Mouse (Mus musculus) lung, embryonic 14.5 days (tissue): Measurements from ENCODE around the gene Gm28048. TPM values are rescaled to one million over a fixed set of nuclear protein-coding genes. Genes with fewer than 3 reads are reported as not detected.
A peak's percentile ranks its signal among the peaks of the same experiment; 100 is the strongest.

Experiments
- ATAC-seq: fragments of 200-750 bp; cut with Nextera tagmentation; 2 replicates; pipeline ENCODE4 v1.8.0; 2017; ENCODE audit warnings: mild to moderate bottlenecking, moderate TSS enrichment, moderate library complexity; ENCODE audit not compliant: insufficient read depth
- DNase-seq: peaks from one replicate; pipeline ENCODE4 v3.0.0-alpha.2; 2015
- H3K27ac ChIP-seq: fragments of 300-500 bp; sonication (generic); 2 replicates; pipeline ENCODE4 v1.5.1; 2014; ENCODE audit warnings: low read depth, mild to moderate bottlenecking, moderate library complexity
- H3K27me3 ChIP-seq: fragments of 300-500 bp; sonication (generic); 2 replicates; pipeline ENCODE4 v1.6.1; 2014; ENCODE audit warnings: low read length, control low read depth; ENCODE audit not compliant: insufficient read depth
- H3K36me3 ChIP-seq: fragments of 300-500 bp; sonication (generic); 2 replicates; pipeline ENCODE4 v1.6.1; 2014; ENCODE audit warnings: control low read depth; ENCODE audit not compliant: insufficient read depth
- H3K4me1 ChIP-seq: fragments of 300-500 bp; sonication (generic); 2 replicates; pipeline ENCODE4 v1.6.1; 2014; ENCODE audit warnings: antibody characterized with exemption, control low read depth; ENCODE audit not compliant: insufficient read depth
- H3K4me2 ChIP-seq: fragments of 300-500 bp; sonication (generic); 2 replicates; pipeline ENCODE4 v1.6.1; 2014; ENCODE audit warnings: mild to moderate bottlenecking
- H3K4me3 ChIP-seq: fragments of 300-500 bp; sonication (generic); 2 replicates; pipeline ENCODE4 v1.5.1; 2014; ENCODE audit warnings: low read depth, low read length
- H3K9ac ChIP-seq: fragments of 300-500 bp; sonication (generic); 2 replicates; pipeline ENCODE4 v1.6.1; 2014
- H3K9me3 ChIP-seq: fragments of 300-500 bp; sonication (generic); 2 replicates; pipeline ENCODE4 v1.6.1; 2016; ENCODE audit warnings: low read depth, low read length, control low read depth
- CTCF ChIP-seq: IDR thresholded peaks from 2 replicates; pipeline ENCODE4 v1.5.1; 2016; ENCODE audit warnings: antibody characterized with exemption, low read depth
- WGBS: fragments of 180-500 bp; shearing (Covaris S2); extraction: QIAGEN DNeasy Blood & Tissue Kit; methylation state at CpG from one replicate; pipeline ENCODE4 v1.1.7; 2014; 5-methylcytosine and 5-hydroxymethylcytosine counted together
- polyA plus RNA-seq: library from polyadenylated mRNA; unstranded; fragments of >200 nt; fragmentation: Nextera tagmentation; extraction: Ambion mirVana; gene quantifications from 2 replicates; pipeline ENCODE4 v1.2.1, GENCODE M21; 2014

Gm28048 gene
- polyA plus RNA-seq, 1 experiment from 2014 or later = 15.3 TPM

DNA sequence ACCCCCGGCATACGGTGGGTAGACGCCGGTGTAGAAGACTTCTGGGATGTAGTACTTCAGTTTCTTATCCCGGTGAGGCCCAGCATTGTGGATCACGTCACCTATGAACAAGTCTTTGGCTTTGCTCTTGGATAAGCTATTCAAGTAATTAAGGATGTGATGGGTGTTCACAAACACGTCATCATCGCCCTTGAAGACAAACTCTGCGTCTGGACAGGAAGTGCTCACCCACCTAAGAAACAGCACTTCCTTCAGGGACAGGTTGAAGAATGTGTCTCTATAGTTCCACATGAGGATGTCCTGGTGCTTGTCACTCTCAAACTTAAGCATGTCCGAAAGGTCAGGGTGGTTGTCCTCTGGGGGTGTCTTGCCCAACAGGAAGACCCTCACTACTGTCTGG, 145.6 kb downstream of the Gm28048 start:
- Histone ChIP-seq H3K27ac (no peak overlapping the region), H3K9me3 (no peaks in the 10 kb centered on the region), H3K4me3 (no peak overlapping the region), H3K36me3 (peaks cover 6% of the 10 kb centered on the region; the same call in 1 of the 2 replicates), H3K4me1 (no peaks in the 10 kb centered on the region), H3K9ac (no peak overlapping the region), H3K4me2 (no peak overlapping the region), H3K27me3 (no peaks in the 10 kb centered on the region)
- no peak for TF ChIP-seq CTCF
- ATAC-seq = no peak
- no peak for DNase-seq
- 87% methylated on average over 10 of the region's 10 CpGs for WGBS

DNA sequence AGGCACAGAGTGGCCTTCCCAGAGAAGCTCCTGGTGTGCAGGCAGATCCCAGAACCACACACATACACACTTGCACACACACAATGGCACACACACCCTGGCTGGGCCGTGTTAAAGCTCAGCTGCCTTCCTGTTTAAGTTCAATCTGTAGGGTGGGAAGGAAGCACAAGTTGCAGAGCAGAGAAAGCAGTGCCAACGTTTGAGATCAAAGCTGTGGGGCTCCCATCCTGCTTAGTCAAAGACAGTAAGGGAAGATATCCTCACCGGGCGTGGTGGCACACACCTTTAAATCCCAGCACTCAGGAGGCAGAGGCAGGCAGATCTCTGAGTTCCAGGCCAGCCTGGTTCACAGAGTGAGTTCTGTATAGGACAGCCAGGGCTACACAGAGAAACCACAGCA, 149.3 kb downstream of the Gm28048 start:
- Histone ChIP-seq H3K36me3 (peaks cover 6% of the 10 kb centered on the region; the same call in 1 of the 2 replicates), H3K4me2 (no peak overlapping the region), H3K27me3 (no peaks in the 10 kb centered on the region), H3K9ac (no peak overlapping the region), H3K9me3 (no peaks in the 10 kb centered on the region), H3K4me3 (no peak overlapping the region), H3K4me1 (no peaks in the 10 kb centered on the region), H3K27ac (no peak overlapping the region)
- 67% methylated on average over 4 of the region's 4 CpGs for WGBS
- no peak for ATAC-seq
- no peak for DNase-seq
- TF ChIP-seq CTCF = no peak

DNA sequence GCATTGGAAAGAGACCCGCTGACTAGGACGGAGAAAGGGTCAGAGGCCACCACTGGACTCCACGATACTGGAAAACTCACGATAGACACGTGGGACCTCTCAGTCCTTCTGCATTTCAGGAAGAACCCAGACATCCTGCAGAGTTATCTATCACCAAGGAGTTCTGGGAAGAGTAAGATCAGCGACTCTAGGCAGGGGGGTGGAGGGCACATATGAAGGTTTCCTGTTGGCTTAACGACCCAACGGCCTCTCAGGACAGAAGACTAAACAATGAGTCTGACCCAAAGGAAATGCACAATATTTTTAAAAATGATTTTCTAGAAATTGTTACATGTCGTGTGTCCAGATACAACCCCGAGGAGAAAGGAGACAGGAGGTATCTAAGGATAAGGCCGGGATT, 150.0 kb downstream of the Gm28048 start:
- H3K4me3 ChIP-seq = no peak overlapping the region
- H3K27me3 ChIP-seq = no peaks in the 10 kb centered on the region
- 77% methylated on average over 11 of the region's 11 CpGs for WGBS
- no peak for DNase-seq
- ATAC-seq = no peak
- H3K36me3 ChIP-seq = peaks cover 6% of the 10 kb centered on the region; the same call in 1 of the 2 replicates
- no peak overlapping the region for H3K4me2 ChIP-seq
- no peak overlapping the region for H3K27ac ChIP-seq
- no peak for TF ChIP-seq CTCF
- no peak overlapping the region for H3K9ac ChIP-seq
- H3K9me3 ChIP-seq = no peaks in the 10 kb centered on the region
- H3K4me1 ChIP-seq = no peaks in the 10 kb centered on the region

DNA sequence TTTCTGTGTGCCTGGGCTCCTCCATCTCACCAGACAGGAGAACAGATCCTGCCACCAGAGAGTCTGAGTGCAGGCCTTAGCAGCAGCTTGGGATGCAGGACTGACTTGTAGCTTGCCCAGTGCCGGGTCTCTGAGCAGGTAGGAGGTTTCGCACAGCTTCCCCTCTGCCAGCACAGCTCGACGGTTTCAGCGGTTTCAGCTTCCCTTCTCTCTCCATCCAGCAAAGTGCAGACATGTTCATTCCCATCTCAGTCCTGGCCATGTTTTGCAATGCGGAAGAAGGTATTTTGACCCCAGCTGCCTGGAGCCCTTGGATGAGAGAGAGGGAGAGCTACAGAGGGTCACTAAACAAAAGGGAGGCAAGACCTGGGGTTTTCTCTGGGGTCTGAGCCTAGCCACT, 151.2 kb downstream of the Gm28048 start:
- no peak for TF ChIP-seq CTCF
- H3K27me3 ChIP-seq = no peaks in the 10 kb centered on the region
- no peak overlapping the region for H3K9ac ChIP-seq
- H3K9me3 ChIP-seq = no peaks in the 10 kb centered on the region
- WGBS = 71% methylated on average over 6 of the region's 6 CpGs
- peaks cover 6% of the 10 kb centered on the region; the same call in 1 of the 2 replicates for H3K36me3 ChIP-seq
- H3K4me2 ChIP-seq = no peak overlapping the region
- ATAC-seq (no peak; the same call in 1 of the 2 replicates), DNase-seq (no peak)
- no peak overlapping the region for H3K27ac ChIP-seq
- H3K4me1 ChIP-seq = no peaks in the 10 kb centered on the region
- no peak overlapping the region for H3K4me3 ChIP-seq

DNA sequence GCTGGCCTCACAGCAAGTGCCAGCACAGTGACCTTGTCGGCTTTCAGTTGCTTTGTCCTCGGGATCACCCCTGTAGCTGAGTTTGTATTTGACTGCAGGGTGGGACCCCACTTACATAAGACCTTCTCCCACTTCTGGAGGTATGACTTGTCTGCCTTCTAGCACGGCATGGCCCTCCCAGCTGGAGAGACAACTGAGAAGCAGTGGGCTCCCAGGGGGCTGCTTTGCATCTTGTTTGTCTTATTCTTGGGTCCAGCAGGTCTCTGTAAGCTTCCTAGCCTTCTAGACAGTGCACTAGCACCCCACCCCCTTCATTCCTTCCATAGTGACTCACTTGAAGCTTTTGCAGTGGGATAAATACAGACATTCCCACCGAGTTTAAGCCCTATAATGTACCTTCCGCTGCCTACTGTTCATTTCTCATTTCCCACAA, 151.7 kb downstream of the Gm28048 start:
- TF ChIP-seq CTCF = no peak
- Histone ChIP-seq H3K9ac (no peak overlapping the region), H3K27me3 (no peaks in the 10 kb centered on the region), H3K27ac (0 out of 2 replicates have a peak overlapping the region, but pooled peaks have one; percentile 20), H3K4me2 (no peak overlapping the region), H3K4me3 (no peak overlapping the region), H3K36me3 (peaks cover 6% of the 10 kb centered on the region; the same call in 1 of the 2 replicates), H3K9me3 (no peaks in the 10 kb centered on the region), H3K4me1 (no peaks in the 10 kb centered on the region)
- 50% methylated on average over 5 of the region's 5 CpGs for WGBS
- DNase-seq (no peak), ATAC-seq (no peak)

DNA sequence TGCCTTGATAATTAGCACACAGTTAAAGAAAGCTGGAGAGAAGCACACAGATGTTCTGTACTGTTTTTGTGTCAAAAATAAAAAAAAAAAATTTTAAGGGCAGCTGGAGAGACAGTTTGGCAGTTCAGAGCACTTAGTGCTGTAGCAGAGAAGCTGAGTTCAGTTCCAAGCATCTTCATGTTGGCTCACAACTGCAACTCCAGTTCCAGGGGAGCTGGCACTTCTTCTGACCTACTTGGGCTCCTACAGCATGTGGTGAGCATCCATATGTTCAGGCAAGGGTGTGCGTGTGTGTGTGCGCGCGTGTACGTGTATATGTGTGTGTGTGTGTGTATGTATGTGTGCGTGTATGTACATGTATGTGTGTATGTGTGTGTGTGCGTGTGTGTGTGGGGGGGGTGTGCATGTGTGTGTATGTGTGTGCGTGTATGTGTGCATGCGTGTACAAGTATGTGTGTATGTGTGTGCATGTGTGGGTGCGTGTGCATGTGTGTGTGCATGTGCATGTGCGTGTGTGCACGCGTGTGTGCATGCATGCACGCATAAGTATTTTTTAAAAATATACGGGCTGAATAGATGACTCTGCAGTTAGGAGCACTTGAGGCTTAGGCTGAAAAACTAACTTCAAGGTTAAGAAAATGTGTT, 152.8 kb downstream of the Gm28048 start:
- H3K4me2 ChIP-seq = no peak overlapping the region
- ATAC-seq = no peak
- no peak for DNase-seq
- H3K36me3 ChIP-seq = peaks cover 3% of the 10 kb centered on the region; the same call in 1 of the 2 replicates
- H3K9me3 ChIP-seq = no peaks in the 10 kb centered on the region
- no peaks in the 10 kb centered on the region for H3K4me1 ChIP-seq
- no peak overlapping the region for H3K4me3 ChIP-seq
- no peak overlapping the region for H3K27ac ChIP-seq
- no peak for TF ChIP-seq CTCF
- H3K27me3 ChIP-seq = no peaks in the 10 kb centered on the region
- H3K9ac ChIP-seq = no peak overlapping the region
- 97% methylated on average over 15 of the region's 15 CpGs for WGBS

DNA sequence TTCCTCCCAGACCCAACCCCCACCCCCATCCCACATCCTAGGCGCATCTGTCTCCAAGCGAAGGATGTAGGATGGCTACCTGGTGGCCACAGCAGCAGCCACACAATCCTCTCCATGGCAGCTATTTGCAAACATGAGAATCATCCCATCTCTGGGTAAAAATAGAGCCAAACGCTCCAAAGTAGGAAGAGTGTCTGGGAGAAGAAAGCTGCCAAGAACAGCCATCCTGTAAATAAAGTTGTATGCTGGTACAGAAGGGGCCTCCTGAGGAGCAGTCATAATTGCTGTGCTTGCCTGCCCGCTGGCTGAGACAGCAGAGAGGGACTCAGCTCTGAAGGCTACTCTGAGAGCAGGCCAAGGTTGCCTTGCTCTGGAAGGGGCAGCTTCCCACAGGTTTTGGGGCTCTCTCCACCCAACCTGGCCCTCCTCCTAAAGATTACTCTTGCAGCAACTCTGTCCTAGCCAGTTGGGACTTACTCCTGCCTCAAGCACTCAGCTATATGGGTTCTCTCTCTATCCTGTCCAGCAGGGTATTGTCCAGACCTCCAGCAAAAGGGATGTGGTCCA, 154.3 kb downstream of the Gm28048 start:
- ATAC-seq = no peak

More for the DNA sequence above, 154.3 kb downstream of the Gm28048 start:
- Histone ChIP-seq H3K4me1 (no peaks in the 10 kb centered on the region), H3K4me2 (no peak overlapping the region), H3K27me3 (no peaks in the 10 kb centered on the region), H3K9ac (no peak overlapping the region), H3K4me3 (no peak overlapping the region), H3K27ac (no peak overlapping the region), H3K9me3 (no peaks in the 10 kb centered on the region), H3K36me3 (no peaks in the 10 kb centered on the region)
- TF ChIP-seq CTCF = no peak
- DNase-seq = no peak
- 80% methylated on average over 4 of the region's 4 CpGs for WGBS
